Mouse (Mus musculus): ENCODE data around the gene Mical3.
"Not testable (repeated sequence)": the region's sequence is repeated elsewhere in the genome, so short reads cannot be mapped to it uniquely, and the experiment has no call there.

Mical3 gene

GRCm38 (mm10) chr6:120926880-120927279 lies 203.9 kb downstream of the Mical3 start:
- DNase-seq (ENCODE audit: low spot score): no peak

- DNase-seq (ENCODE audit: low spot score): not testable (repeated sequence)
These were observed 205.9 kb downstream of the Mical3 start for GRCm38 (mm10) chr6:120924791-120925321.

GRCm38 (mm10) chr6:120917975-120918374 lies 212.8 kb downstream of the Mical3 start:
- no peak for DNase-seq (ENCODE audit: low spot score)

- not testable (repeated sequence) for DNase-seq (ENCODE audit: low spot score)
These were observed 213.6 kb downstream of the Mical3 start for GRCm38 (mm10) chr6:120916972-120917881.

- peak; percentile 91 for DNase-seq (ENCODE audit: low spot score)
These were observed 214.5 kb downstream of the Mical3 start, which contains the start of gene Bid for GRCm38 (mm10) chr6:120916074-120916971. Bid (minus strand) TSS chr6:120916853.

GRCm38 (mm10) chr6:120915649-120915975 lies 215.2 kb downstream of the Mical3 start:
- DNase-seq (ENCODE audit: low spot score): no peak

GRCm38 (mm10) chr6:120914911-120915648 lies 215.7 kb downstream of the Mical3 start:
- no peak for DNase-seq (ENCODE audit: low spot score)

- DNase-seq (ENCODE audit: low spot score): no peak
These were observed 216.3 kb downstream of the Mical3 start for GRCm38 (mm10) chr6:120914533-120914910.

- no peak for DNase-seq (ENCODE audit: low spot score)
These were observed 217.0 kb downstream of the Mical3 start for GRCm38 (mm10) chr6:120913783-120914182.

- no peak for DNase-seq (ENCODE audit: low spot score)
These were observed 217.9 kb downstream of the Mical3 start for GRCm38 (mm10) chr6:120912931-120913330.

GRCm38 (mm10) chr6:120911213-120912007 lies 219.4 kb downstream of the Mical3 start:
- DNase-seq (ENCODE audit: low spot score): no peak

- DNase-seq (ENCODE audit: low spot score): no peak
These were observed 221.3 kb downstream of the Mical3 start for GRCm38 (mm10) chr6:120909501-120909900.

GRCm38 (mm10) chr6:120907876-120908597 lies 222.8 kb downstream of the Mical3 start:
- not testable (repeated sequence) for DNase-seq (ENCODE audit: low spot score)

GRCm38 (mm10) chr6:120906521-120906920 lies 224.3 kb downstream of the Mical3 start:
- no peak for DNase-seq (ENCODE audit: low spot score)

- DNase-seq (ENCODE audit: low spot score): no peak
These were observed 225.7 kb downstream of the Mical3 start for GRCm38 (mm10) chr6:120905111-120905510.

GRCm38 (mm10) chr6:120903961-120904360 lies 226.8 kb downstream of the Mical3 start:
- DNase-seq (ENCODE audit: low spot score): no peak

GRCm38 (mm10) chr6:120903450-120903912 lies 227.3 kb downstream of the Mical3 start:
- peak; percentile 33 for DNase-seq (ENCODE audit: low spot score)

GRCm38 (mm10) chr6:120901776-120902645 lies 228.8 kb downstream of the Mical3 start:
- no peak for DNase-seq (ENCODE audit: low spot score)

GRCm38 (mm10) chr6:120898188-120898833 lies 232.5 kb downstream of the Mical3 start:
- DNase-seq (ENCODE audit: low spot score): no peak

Measured in ovary, postnatal 36 days (tissue).